Mouse (Mus musculus) kidney, adult 2 months (tissue): ENCODE data around the gene Pde8b. TPM values are rescaled to one million over a fixed set of nuclear protein-coding genes. Genes with fewer than 3 reads are reported as not detected.

Experiments
- DNase-seq: peaks from one replicate; pipeline ENCODE4 v3.0.0; 2021
- H3K27ac ChIP-seq: fragments of 200-500 bp; 2 replicates; pipeline ENCODE4 v1.5.1; 2012; ENCODE audit warnings: low read depth, low read length, control low read depth, inconsistent platforms; ENCODE audit not compliant: insufficient read depth
- H3K27me3 ChIP-seq: fragments of 200-500 bp; replicated peaks from 2 replicates; pipeline ENCODE4 v1.6.1; 2012; ENCODE audit warnings: mild to moderate bottlenecking, moderate library complexity, low read length, inconsistent platforms; ENCODE audit not compliant: control insufficient read depth, insufficient read depth
- H3K36me3 ChIP-seq: fragments of 200-500 bp; 2 replicates; pipeline ENCODE4 v1.6.1; 2012; ENCODE audit warnings: mild to moderate bottlenecking, moderate library complexity, low read length, inconsistent platforms; ENCODE audit not compliant: control insufficient read depth, insufficient read depth
- H3K4me1 ChIP-seq: fragments of 200-500 bp; 2 replicates; pipeline ENCODE4 v1.6.1; 2011; ENCODE audit warnings: low read length; ENCODE audit not compliant: control insufficient read depth, insufficient read depth
- H3K4me3 ChIP-seq: fragments of 200-500 bp; 2 replicates; pipeline ENCODE4 v1.5.1; 2011; ENCODE audit warnings: mild to moderate bottlenecking, low read depth, low read length, control low read depth; ENCODE audit not compliant: insufficient read depth
- CTCF ChIP-seq: fragments of 200-500 bp; conservative IDR thresholded peaks from 2 replicates; pipeline ENCODE4 v1.5.1; 2011; ENCODE audit warnings: low read depth, mild to moderate bottlenecking, control low read depth, low read length, moderate library complexity, mixed read lengths; ENCODE audit not compliant: insufficient read depth, insufficient read length
- POLR2A ChIP-seq: fragments of 200-500 bp; IDR thresholded peaks from one replicate; pipeline ENCODE4 v1.6.1; 2011; ENCODE audit warnings: low read depth, low read length, control low read depth
- WGBS: fragments of 180-500 bp; shearing (Covaris S2); methylation state at CpG from one replicate; pipeline ENCODE4 v1.1.7; 2018; 5-methylcytosine and 5-hydroxymethylcytosine counted together
- polyA plus RNA-seq: library from polyadenylated mRNA; depleted of rRNA; stranded (reverse); fragments of >200 nt; gene quantifications from 2 replicates; pipeline ENCODE4 v1.2.3, GENCODE M21; 2012

Gene Pde8b
- polyA plus RNA-seq, 1 experiment, result 10.1 TPM

GRCm38 (mm10) chr13:95078492-95078891 is 171.6 kb downstream of the Pde8b start:
- Histone ChIP-seq H3K4me3 (no peak overlapping the region), H3K4me1 (no peaks in the 10 kb centered on the region), H3K36me3 (no peaks in the 10 kb centered on the region), H3K27me3 (no peaks in the 10 kb centered on the region), H3K27ac (no peak overlapping the region)
- 75% methylated on average over 6 of the region's 6 CpGs for WGBS
- DNase-seq, result no peak
- no peak for TF ChIP-seq CTCF
- TF ChIP-seq POLR2A, result no peak

- WGBS, result 89% methylated on average over 3 of the region's 3 CpGs
- Histone ChIP-seq H3K4me1 (no peaks in the 10 kb centered on the region), H3K36me3 (no peaks in the 10 kb centered on the region), H3K27me3 (no peaks in the 10 kb centered on the region), H3K27ac (no peak overlapping the region), H3K4me3 (no peak overlapping the region)
- DNase-seq, result no peak
- no peak for TF ChIP-seq CTCF
- TF ChIP-seq POLR2A, result no peak
Measured at GRCm38 (mm10) chr13:95077688-95078087, 172.4 kb downstream of the Pde8b start.

- Histone ChIP-seq H3K4me1 (no peaks in the 10 kb centered on the region), H3K27ac (no peak overlapping the region), H3K4me3 (no peak overlapping the region), H3K27me3 (no peaks in the 10 kb centered on the region), H3K36me3 (no peaks in the 10 kb centered on the region)
- whole genome bisulfite sequencing, result 82% methylated on average over 2 of the region's 2 CpGs
- TF ChIP-seq CTCF (no peak), POLR2A (no peak)
- DNase-seq, result no peak
Measured at GRCm38 (mm10) chr13:95076142-95076541, 174.0 kb downstream of the Pde8b start.

GRCm38 (mm10) chr13:95073445-95074172 is 176.5 kb downstream of the Pde8b start:
- WGBS, result 83% methylated on average over 8 of the region's 8 CpGs
- Histone ChIP-seq H3K27me3 (no peaks in the 10 kb centered on the region; the same call in 1 of the 2 replicates), H3K36me3 (no peaks in the 10 kb centered on the region), H3K4me1 (no peaks in the 10 kb centered on the region), H3K27ac (no peak overlapping the region), H3K4me3 (no peak overlapping the region)
- no peak for DNase-seq
- TF ChIP-seq CTCF (no peak), POLR2A (no peak)

- no peaks in the 10 kb centered on the region for H3K36me3 ChIP-seq
- H3K4me3 ChIP-seq, result no peak overlapping the region
- no peak overlapping the region for H3K27ac ChIP-seq
- no peaks in the 10 kb centered on the region; the same call in 1 of the 2 replicates for H3K27me3 ChIP-seq
- TF ChIP-seq CTCF, result 0 out of 2 replicates have a peak, but pooled peaks have one; percentile 5
- TF ChIP-seq POLR2A, result no peak
- no peak for DNase-seq
- no peaks in the 10 kb centered on the region for H3K4me1 ChIP-seq
Measured at GRCm38 (mm10) chr13:95070268-95070667, 179.9 kb downstream of the Pde8b start.

- no peaks in the 10 kb centered on the region for H3K36me3 ChIP-seq
- WGBS, result 67% methylated on average over 6 of the region's 6 CpGs
- H3K27me3 ChIP-seq, result no peaks in the 10 kb centered on the region; the same call in 1 of the 2 replicates
- no peak overlapping the region for H3K27ac ChIP-seq
- no peaks in the 10 kb centered on the region for H3K4me1 ChIP-seq
- no peak overlapping the region for H3K4me3 ChIP-seq
- DNase-seq, result peak; percentile 16
- no peak for TF ChIP-seq CTCF
- no peak for TF ChIP-seq POLR2A
Measured at GRCm38 (mm10) chr13:95067854-95068253, 182.3 kb downstream of the Pde8b start.

GRCm38 (mm10) chr13:95063390-95064017 is 186.6 kb downstream of the Pde8b start:
- DNase-seq, result no peak
- no peaks in the 10 kb centered on the region for H3K36me3 ChIP-seq
- H3K4me1 ChIP-seq, result no peaks in the 10 kb centered on the region
- H3K27me3 ChIP-seq, result no peaks in the 10 kb centered on the region
- no peak overlapping the region for H3K27ac ChIP-seq
- H3K4me3 ChIP-seq, result no peak overlapping the region
- TF ChIP-seq CTCF, result no peak
- TF ChIP-seq POLR2A, result no peak
- WGBS, result 71% methylated on average over 4 of the region's 4 CpGs
